Mouse (Mus musculus) myocyte (in vitro differentiated cells): ENCODE data around the gene Cdh18.

Source experiments
- POLR2A ChIP-seq: IDR thresholded peaks from one replicate; pipeline ENCODE4 v1.6.1; 2011; ENCODE audit warnings: low read depth, mild to moderate bottlenecking, control low read depth, moderate library complexity; ENCODE audit not compliant: insufficient read length
- POLR2AphosphoS2 ChIP-seq: IDR thresholded peaks from one replicate; pipeline ENCODE4 v1.6.1; 2011; ENCODE audit warnings: low read depth, control low read depth; ENCODE audit not compliant: insufficient read length
- REST ChIP-seq: IDR thresholded peaks from one replicate; pipeline ENCODE4 v1.6.1; 2011; ENCODE audit warnings: mild to moderate bottlenecking, control low read depth, moderate library complexity; ENCODE audit not compliant: insufficient read depth, insufficient read length

DNA sequence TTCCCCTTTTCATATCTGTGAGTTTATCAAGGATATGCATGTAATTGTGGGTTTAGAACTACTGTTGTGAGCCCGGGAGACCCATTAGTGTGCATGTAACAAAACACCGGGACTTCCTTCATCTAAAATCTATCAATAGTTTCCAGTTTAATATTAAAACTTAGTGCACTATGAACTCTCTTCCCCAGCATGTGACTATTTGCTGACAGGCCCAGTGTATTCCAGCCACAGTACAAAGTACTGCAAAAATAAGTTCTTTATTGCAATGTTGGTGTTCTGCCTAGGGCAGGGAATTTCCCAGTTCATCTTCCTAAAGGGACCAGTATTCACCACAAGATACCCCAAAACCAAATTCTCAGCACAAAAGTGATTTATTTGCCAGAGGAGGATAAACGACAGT lies 243.0 kb downstream of the Cdh18 start:
- no peak for TF ChIP-seq REST
- no peak for TF ChIP-seq POLR2AphosphoS2
- TF ChIP-seq POLR2A, result no peak
